Mouse (Mus musculus) stomach, embryonic 14.5 days (tissue): ENCODE data around the gene Higd1c. TPM values are rescaled to one million over a fixed set of nuclear protein-coding genes. Genes with fewer than 3 reads are reported as not detected.
"Not testable (repeated sequence)": the region's sequence is repeated elsewhere in the genome, so short reads cannot be mapped to it uniquely, and the experiment has no call there.

ENCODE experiments used
- ATAC-seq: fragments of 200-750 bp; cut with Nextera tagmentation; 2 replicates; pipeline ENCODE4 v1.8.0; 2017; ENCODE audit warnings: low read depth, moderate TSS enrichment; ENCODE audit not compliant: insufficient number of reproducible peaks, insufficient read depth, low FRiP score
- H3K27ac ChIP-seq: fragments of 300-500 bp; sonication (generic); 2 replicates; pipeline ENCODE4 v1.5.1; 2014; ENCODE audit warnings: mild to moderate bottlenecking, low read length, moderate library complexity, mixed read lengths
- H3K27me3 ChIP-seq: fragments of 300-500 bp; sonication (generic); 2 replicates; pipeline ENCODE4 v1.6.1; 2014; ENCODE audit warnings: low read length, control low read depth, mixed read lengths; ENCODE audit not compliant: control insufficient read depth, insufficient read depth
- H3K36me3 ChIP-seq: fragments of 300-500 bp; sonication (generic); 2 replicates; pipeline ENCODE4 v1.6.1; 2014; ENCODE audit warnings: mild to moderate bottlenecking, control low read depth, low read length, moderate library complexity, mixed read lengths; ENCODE audit not compliant: control insufficient read depth, insufficient read depth
- H3K4me1 ChIP-seq: fragments of 300-500 bp; sonication (generic); 2 replicates; pipeline ENCODE4 v1.6.1; 2014; ENCODE audit warnings: low read length, control low read depth, mixed read lengths; ENCODE audit not compliant: control insufficient read depth, insufficient read depth
- H3K4me2 ChIP-seq: fragments of 300-500 bp; sonication (generic); replicated peaks from 2 replicates; pipeline ENCODE4 v1.6.1; 2014; ENCODE audit warnings: low read depth, low read length, control low read depth
- H3K4me3 ChIP-seq: fragments of 300-500 bp; sonication (generic); 2 replicates; pipeline ENCODE4 v1.5.1; 2014; ENCODE audit warnings: low read depth, low read length, control low read depth
- H3K9ac ChIP-seq: fragments of 300-500 bp; sonication (generic); replicated peaks from 2 replicates; pipeline ENCODE4 v1.6.1; 2014; ENCODE audit warnings: low read depth, mild to moderate bottlenecking, control low read depth, low read length, moderate library complexity, mixed read lengths
- H3K9me3 ChIP-seq: fragments of 300-500 bp; sonication (generic); 2 replicates; pipeline ENCODE4 v1.6.1; 2016; ENCODE audit warnings: low read depth, low read length, control low read depth; ENCODE audit not compliant: control insufficient read depth
- WGBS: fragments of 180-500 bp; shearing (Covaris S2); extraction: QIAGEN DNeasy Blood & Tissue Kit; methylation state at CpG from one replicate; pipeline ENCODE4 v1.1.7; 2014; 5-methylcytosine and 5-hydroxymethylcytosine counted together
- polyA plus RNA-seq: library from polyadenylated mRNA; unstranded; fragments of >200 nt; fragmentation: Nextera tagmentation; extraction: Ambion mirVana; gene quantifications from 2 replicates; pipeline ENCODE4 v1.2.1, GENCODE M21; 2014

Higd1c gene
- not detected in 2 replicates for polyA plus RNA-seq

DNA sequence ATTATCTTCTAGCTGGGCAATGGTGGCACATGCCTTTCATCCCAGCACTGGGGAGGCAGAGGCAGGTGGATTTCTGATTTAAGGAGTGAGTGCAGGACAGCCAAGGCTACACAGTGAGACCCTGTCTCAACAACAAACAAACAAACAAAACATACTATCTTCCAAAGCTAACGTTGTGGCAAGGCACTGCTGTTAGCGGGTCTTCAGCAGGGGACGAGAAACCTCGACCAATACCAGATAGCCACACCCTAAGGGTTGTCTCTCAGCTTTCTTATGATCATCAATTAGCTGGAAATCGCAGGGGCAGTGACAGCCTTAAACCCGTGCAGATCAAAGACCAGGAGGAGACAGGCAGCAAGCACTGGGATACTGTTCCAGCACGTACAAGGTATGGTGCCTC, at the start of gene Higd1c:
Higd1c (plus strand) TSS at position 301 of the 400 bp plus-strand sequence.
- H3K27ac ChIP-seq: no peak within 1 kb of the TSS
- H3K9me3 ChIP-seq: 0 out of 2 replicates have a peak, but pooled peaks cover 3% of the 10 kb centered on the region
- 53% methylated on average over 7 of the region's 7 CpGs for WGBS
- H3K27me3 ChIP-seq: no peaks in the 10 kb centered on the region
- H3K4me3 ChIP-seq: no peak within 1 kb of the TSS
- no peak for ATAC-seq
- no peak within 1 kb of the TSS for H3K9ac ChIP-seq
- H3K36me3 ChIP-seq: no peaks in the 10 kb centered on the region
- H3K4me2 ChIP-seq: no peak within 1 kb of the TSS
- no peaks in the 10 kb centered on the region for H3K4me1 ChIP-seq

DNA sequence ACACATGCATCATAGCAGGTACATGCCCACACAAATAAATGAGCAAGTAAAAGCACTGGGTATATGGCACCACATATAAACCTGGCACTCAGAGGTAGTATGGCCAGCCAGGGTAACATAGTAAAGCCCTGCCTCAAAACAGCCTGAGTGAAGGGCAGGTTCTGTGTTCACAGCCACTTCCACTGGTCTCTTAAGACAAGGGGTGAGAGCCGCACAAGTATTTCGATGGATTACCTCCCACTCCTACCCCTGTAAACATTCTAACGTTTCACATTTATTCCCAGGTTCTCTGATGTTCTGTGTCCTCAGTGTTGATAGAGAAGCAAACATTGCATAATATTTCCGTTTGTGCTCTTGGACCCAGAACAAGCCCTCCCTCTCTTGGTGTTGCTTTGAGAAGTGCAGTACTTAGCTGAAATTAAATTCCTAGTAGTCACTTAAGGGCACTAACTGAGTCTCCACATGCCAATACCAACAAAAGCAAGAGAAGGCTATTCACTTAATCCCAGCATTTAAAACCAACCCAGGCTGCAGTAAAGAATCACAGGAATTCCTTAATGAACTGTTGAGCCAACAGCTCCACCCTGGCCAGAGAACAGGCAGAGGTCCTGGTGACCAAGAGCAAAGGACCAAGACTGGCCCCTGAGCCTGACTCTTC, 46.2 kb upstream of the Higd1c start:
- WGBS: 33% methylated on average over 4 of the region's 4 CpGs
- not testable (repeated sequence) for H3K27me3 ChIP-seq, H3K4me2 ChIP-seq, H3K4me1 ChIP-seq, H3K9ac ChIP-seq, ATAC-seq, H3K36me3 ChIP-seq, H3K4me3 ChIP-seq, H3K27ac ChIP-seq, H3K9me3 ChIP-seq

DNA sequence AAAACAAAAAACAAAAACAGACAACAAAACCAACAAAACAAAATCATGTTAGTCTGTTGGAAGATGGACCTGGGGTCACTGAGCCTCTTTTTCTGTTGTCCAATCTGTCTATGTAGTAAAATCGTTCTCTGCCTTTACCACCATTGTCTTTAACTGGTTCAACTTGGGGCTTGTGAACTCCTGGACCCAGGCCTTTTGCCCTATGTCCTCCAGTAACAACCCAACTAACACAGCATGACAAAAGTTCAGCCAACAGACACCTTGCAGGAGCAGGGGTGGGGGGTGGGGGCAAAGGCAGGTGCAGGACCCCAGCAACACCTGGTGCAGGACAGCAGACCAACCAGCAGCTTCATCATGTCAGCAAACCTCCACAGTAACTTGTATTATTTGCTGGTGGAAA, 44.5 kb upstream of the Higd1c start:
- Histone ChIP-seq H3K27ac (no peak overlapping the region), H3K27me3 (no peaks in the 10 kb centered on the region), H3K9ac (no peak overlapping the region), H3K36me3 (no peaks in the 10 kb centered on the region), H3K4me1 (no peaks in the 10 kb centered on the region), H3K4me3 (no peak overlapping the region), H3K9me3 (no peaks in the 10 kb centered on the region), H3K4me2 (no peak overlapping the region)
- no peak for ATAC-seq
- 92% methylated on average over 1 of the region's 1 CpGs for WGBS

DNA sequence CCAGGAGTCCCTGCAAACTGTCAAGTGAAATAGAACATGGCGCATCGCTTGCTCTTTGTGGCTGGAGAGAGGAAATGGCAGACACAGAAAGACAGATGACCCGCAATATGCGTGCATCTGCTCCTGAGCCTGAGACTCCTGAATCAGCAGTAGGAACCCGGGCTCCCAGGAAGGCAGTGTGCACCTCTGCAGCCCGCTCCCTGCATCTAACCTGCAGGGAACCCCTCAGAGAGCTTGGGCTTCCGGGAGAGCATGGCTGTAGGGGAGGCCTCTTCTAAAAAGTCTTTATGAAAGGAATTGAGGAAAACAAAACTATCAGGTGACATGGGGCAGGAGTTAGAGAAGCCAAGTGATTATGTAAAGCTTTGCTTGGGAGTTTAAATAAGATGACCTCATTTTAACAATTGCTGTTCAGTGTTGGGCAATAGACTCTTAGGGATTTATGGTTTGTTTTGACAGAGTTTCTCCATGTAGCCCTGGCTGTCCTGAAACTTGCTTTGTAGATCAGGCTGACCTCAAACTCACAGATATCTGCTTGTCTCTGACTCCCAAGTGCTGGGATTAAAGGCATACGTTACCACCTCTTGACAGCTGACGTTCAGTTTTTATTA, 43.9 kb upstream of the Higd1c start:
- Histone ChIP-seq H3K4me3 (no peak overlapping the region), H3K4me2 (no peak overlapping the region), H3K36me3 (no peaks in the 10 kb centered on the region), H3K4me1 (no peaks in the 10 kb centered on the region), H3K27me3 (no peaks in the 10 kb centered on the region), H3K9me3 (no peaks in the 10 kb centered on the region), H3K9ac (no peak overlapping the region), H3K27ac (no peak overlapping the region)
- 43% methylated on average over 9 of the region's 9 CpGs for WGBS
- no peak for ATAC-seq

DNA sequence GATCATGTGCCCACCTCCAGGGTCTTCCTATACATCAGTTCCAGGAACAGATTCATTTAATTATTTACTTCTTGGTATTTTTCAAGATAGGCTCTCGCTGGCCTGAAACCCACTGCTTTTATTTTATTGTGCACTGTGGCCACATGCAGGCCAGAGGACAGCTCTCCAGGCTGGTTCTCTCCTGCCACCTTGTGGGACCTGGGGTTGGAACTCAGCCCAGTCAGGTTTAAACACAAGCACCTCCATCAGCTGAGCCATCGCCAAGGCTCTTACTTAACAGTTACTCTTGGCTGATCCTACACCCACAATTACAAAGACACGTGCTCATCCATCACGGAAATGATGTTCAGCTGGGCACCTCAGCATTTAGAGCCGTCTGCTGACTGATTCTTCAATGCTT, 43.2 kb upstream of the Higd1c start:
- WGBS: 38% methylated on average over 5 of the region's 5 CpGs
- no peaks in the 10 kb centered on the region for H3K4me1 ChIP-seq
- no peaks in the 10 kb centered on the region for H3K36me3 ChIP-seq
- no peak overlapping the region for H3K27ac ChIP-seq
- ATAC-seq: no peak
- no peaks in the 10 kb centered on the region for H3K27me3 ChIP-seq
- H3K4me2 ChIP-seq: no peak overlapping the region
- H3K9me3 ChIP-seq: no peaks in the 10 kb centered on the region
- H3K4me3 ChIP-seq: no peak overlapping the region
- no peak overlapping the region for H3K9ac ChIP-seq

DNA sequence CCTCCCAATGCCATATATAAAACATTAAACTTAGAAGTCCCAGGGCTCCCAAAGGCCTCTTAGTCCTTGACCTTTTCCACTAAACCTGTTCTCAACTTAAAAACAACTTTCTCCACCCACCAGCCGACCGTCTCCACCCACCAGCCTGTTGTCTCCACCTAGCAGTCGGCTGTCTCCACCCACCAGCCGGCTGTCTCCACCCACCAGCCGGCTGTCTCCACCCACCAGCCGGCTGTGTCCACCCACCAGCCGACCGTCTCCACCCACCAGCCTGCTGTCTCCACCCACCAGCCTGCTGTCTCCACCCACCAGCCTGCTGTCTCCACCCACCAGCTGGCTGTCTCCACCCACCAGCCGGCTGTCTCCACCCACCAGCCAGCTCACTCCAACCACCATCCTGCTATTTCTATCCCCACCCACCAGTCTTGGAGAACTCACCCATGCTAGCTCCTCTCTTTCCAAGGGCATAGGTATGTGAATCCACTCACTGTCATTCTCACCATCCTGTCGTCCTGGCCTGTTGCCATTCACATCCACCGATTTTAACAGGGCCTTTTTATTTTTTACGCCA, 40.2 kb upstream of the Higd1c start:
- WGBS: 67% methylated on average over 12 of the region's 12 CpGs
- Histone ChIP-seq H3K4me3 (no peak overlapping the region), H3K27ac (no peak overlapping the region), H3K27me3 (no peaks in the 10 kb centered on the region), H3K9me3 (no peaks in the 10 kb centered on the region), H3K9ac (no peak overlapping the region), H3K36me3 (no peaks in the 10 kb centered on the region), H3K4me1 (no peaks in the 10 kb centered on the region), H3K4me2 (no peak overlapping the region)
- no peak for ATAC-seq

DNA sequence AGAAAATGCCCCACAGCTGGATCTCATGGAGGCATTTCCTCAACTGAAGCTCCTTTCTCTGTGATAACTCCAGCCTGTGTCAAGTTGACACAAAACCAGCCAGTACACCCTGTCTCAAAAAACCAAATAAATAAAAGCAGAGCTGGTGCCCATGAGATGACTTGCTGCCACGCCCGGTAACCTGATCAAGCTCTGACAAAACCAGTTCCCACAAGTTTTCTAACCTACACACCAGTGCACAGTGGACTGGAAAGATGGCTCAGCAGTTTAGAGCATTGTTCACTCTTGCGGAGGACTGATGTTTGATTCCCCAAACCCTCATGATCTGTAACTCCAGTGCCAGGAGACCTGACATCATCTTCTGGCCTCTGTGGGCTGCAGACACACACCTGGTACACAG, 39.1 kb upstream of the Higd1c start:
- no peaks in the 10 kb centered on the region for H3K9me3 ChIP-seq
- H3K27me3 ChIP-seq: no peaks in the 10 kb centered on the region
- no peak overlapping the region for H3K4me2 ChIP-seq
- H3K36me3 ChIP-seq: no peaks in the 10 kb centered on the region
- 84% methylated on average over 3 of the region's 3 CpGs for WGBS
- ATAC-seq: no peak
- no peaks in the 10 kb centered on the region for H3K4me1 ChIP-seq
- H3K27ac ChIP-seq: no peak overlapping the region
- no peak overlapping the region for H3K4me3 ChIP-seq
- no peak overlapping the region for H3K9ac ChIP-seq

DNA sequence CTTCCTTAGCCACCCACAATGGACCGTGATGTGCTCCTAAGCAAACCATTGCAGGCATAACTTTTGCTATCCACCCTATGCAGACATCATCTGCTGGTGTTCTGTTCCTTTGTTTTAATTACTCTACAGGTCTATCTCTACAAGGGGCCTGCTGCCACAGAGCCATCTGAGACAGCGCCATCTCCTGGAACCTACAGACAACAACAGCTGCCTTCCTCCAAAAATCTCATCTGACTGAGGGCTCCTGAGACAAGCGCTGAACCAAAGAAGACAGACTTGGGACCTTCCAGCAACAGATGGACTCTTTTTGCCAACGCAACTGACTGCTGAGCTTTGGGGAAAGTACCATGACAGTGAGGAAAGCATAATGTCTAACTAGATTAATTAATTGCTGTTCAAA, 36.3 kb upstream of the Higd1c start:
- not testable (repeated sequence) for H3K9me3 ChIP-seq, H3K4me3 ChIP-seq, H3K4me2 ChIP-seq, H3K4me1 ChIP-seq, H3K9ac ChIP-seq, ATAC-seq, H3K27ac ChIP-seq, H3K27me3 ChIP-seq, H3K36me3 ChIP-seq
- 63% methylated on average over 3 of the region's 4 CpGs for WGBS
